Mouse (Mus musculus): ENCODE results near the gene Gins1. TPM values are rescaled to one million over a fixed set of nuclear protein-coding genes. Genes with fewer than 3 reads are reported as not detected.
A peak's percentile ranks its signal among the peaks of the same experiment; 100 is the strongest.
"Not testable (repeated sequence)": the region's sequence is repeated elsewhere in the genome, so short reads cannot be mapped to it uniquely, and the experiment has no call there.

Gene Gins1
- total RNA-seq (2021) (1 to 10 TPM; 1.5 to 2.7 TPM), polyA plus RNA-seq (2012; rRNA removed) (0.65 and 0.70 TPM in 2 replicates)
- long read RNA-seq = 0 reads

DNA sequence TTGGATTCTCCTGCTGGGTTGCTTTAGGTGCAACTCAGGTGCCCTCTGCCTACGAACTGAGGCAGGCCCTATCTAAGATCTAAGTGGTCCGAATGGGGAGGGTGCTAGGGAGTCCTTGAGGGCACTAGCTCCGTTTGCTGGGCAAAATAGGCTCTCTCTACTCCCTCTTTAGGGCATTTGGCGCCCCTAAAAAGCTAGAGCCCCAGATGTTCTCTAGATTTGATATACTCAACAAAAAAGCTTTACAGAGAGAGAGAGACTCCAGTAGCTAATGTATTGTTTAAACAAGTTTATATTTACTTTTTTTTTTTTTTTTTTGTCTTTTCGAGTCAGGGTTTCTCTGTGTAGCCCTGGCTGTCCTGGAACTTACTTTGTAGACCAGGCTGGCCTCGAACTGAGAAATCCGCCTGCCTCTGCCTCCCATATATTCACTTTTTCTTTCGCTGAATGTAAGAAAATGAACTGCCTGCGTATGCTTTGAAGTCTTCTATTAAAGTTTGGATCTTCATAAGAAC is at the start of gene Gins1:
Gene Gins1 (plus strand): TSS at position 465 of the 515 bp plus-strand sequence.
- DNase-seq = no peak

- no peak for DNase-seq
Observed at GRCm38 (mm10) chr2:150858724-150859487, 46.3 kb upstream of the Gins1 start.

- DNase-seq = no peak
Observed at GRCm38 (mm10) chr2:150859709-150860470, 45.3 kb upstream of the Gins1 start.

- no peak for DNase-seq
Observed at GRCm38 (mm10) chr2:150861128-150861527, 44.1 kb upstream of the Gins1 start.

DNA sequence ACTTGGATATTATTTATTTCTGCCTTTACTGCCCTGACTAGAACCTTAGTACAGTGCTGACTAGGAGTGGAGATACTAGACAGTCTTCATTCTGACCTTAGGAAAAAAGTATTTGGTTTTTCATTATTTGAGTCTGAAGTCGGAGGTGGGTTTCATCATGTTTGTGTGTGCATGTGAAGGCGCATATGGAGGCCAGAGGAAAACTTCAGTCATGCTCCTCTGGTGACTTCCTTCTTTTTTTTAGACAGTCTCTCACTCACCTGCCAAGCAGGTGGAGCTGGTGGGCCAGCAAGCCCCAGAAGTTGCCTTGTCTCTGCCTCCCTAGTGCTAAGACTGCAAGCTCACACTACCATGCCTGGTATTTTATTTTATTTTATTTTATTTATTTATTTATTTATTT is 38.2 kb upstream of the Gins1 start:
- DNase-seq = no peak

DNA sequence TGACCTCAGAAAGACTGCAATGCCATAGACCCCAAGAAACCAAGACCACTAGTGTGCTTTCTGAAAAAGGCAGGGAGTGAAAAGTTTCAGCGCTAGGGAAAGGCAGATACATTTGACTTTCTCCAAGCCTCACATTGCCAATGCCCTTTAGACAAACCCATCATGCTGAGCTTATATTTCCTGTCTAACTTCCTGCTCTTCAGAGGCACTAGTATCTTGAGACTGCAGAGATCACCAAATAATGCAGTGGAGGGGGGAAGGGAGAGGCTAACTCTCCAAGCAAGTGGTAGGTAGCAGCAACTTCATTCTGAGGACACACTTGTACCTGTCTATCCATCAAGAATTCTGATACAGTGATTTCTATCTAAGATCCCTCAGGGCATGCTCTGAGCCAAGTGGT is 35.8 kb upstream of the Gins1 start:
- DNase-seq = no peak

- no peak for DNase-seq
Observed at GRCm38 (mm10) chr2:150874508-150874907, 30.7 kb upstream of the Gins1 start.

GRCm38 (mm10) chr2:150875226-150875625 is 30.0 kb upstream of the Gins1 start:
- no peak for DNase-seq

GRCm38 (mm10) chr2:150877561-150877960 is 27.6 kb upstream of the Gins1 start:
- no peak for DNase-seq

DNA sequence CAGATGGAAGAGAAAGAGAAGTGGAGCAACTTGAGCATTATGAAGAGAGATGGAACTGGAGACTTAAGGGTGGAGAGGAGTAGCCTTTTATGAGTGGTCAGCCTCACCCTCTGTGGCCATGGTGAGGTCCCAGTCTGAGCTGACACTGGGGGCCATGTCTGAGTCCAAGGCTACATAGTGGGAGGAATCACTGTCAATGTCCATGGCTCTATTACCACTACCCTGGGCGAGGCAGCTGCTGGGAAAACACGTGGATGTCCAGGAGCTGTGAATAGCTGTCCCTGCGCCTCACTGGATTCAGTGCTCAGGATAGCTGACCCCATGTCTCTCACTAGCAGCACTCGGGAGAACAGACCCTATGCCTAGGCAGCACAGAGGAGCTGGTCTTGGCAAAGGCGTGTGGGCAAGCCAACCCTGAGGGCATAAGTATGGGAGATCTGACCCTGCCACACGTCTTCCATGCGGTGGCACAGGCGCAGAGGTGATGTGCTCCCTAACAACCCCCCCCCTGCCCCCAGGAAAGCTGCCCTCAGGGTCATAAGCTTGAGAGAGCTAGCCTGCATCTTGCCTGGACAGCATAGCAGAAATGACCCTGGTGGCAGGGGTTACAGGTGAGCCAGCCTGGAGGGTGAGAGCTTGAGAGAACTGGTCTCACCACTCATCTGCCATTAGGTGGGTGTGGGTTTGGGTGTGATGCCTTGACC is 21.0 kb upstream of the Gins1 start:
- no peak for DNase-seq

- no peak for DNase-seq
Observed at GRCm38 (mm10) chr2:150884779-150885110, 20.5 kb upstream of the Gins1 start.

- no peak for DNase-seq
Observed at GRCm38 (mm10) chr2:150885814-150886213, 19.4 kb upstream of the Gins1 start.

DNA sequence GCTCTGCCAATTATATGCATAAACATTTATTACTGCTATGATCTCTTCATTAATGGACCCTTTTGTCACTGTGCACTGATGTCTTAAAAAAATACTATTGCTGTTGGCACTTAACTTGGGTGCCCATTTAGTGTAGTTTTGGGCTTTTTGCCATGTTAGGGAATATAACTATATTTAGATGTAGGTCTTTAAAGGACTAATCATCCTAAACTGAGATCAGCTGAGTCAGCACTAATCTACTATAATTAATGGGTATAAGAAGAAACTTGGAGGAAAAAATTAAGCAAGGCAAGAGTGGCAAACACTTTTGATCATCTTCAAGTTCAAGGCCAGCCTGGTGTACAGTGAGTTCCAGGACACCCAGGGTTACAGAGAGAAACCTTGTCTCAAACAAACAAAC is 18.9 kb upstream of the Gins1 start:
- DNase-seq = no peak

DNA sequence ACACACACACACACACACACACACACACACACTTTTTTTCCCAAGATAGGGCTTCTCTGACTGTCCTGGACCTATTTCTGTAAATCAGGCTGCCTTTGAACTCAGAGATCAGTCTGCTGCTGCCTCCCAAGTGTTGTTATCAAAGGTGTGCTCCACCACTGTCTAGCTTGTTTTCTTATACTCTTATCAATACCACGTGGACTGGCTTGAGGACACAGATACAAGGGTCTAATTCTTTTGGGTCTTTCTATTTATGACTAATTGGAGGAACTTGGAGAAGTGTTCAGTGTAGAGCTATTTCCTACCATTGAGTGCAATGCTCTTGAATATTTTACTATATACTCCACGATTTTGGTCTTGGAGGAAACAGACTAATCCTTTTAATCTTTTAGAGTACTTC is 17.8 kb upstream of the Gins1 start:
- no peak for DNase-seq

GRCm38 (mm10) chr2:150894617-150895267 is 10.5 kb upstream of the Gins1 start:
- DNase-seq = no peak

- no peak for DNase-seq
Observed at GRCm38 (mm10) chr2:150895691-150896252, 9.4 kb upstream of the Gins1 start.

- no peak for DNase-seq
Observed at GRCm38 (mm10) chr2:150900341-150900740, 4.9 kb upstream of the Gins1 start.

DNA sequence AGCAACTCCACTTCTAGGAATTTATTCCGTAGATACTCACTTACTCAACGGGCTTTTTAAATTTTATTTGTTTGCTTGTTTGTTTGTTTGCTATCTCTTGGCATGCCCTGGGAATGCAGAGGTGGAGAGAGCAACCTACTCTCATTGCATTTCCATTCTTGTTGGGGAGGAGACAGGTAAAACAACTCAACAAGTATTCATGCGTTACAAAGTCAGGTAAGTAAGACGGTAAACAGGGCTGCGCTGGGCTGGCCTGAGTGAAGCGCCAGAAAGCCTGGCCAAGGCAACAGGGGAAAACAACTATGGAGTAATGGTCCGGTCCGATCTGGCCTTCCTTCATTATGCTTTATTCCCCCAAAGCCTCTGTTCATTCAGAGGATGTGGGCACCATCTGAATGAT is 2.9 kb upstream of the Gins1 start:
- no peak for DNase-seq

DNA sequence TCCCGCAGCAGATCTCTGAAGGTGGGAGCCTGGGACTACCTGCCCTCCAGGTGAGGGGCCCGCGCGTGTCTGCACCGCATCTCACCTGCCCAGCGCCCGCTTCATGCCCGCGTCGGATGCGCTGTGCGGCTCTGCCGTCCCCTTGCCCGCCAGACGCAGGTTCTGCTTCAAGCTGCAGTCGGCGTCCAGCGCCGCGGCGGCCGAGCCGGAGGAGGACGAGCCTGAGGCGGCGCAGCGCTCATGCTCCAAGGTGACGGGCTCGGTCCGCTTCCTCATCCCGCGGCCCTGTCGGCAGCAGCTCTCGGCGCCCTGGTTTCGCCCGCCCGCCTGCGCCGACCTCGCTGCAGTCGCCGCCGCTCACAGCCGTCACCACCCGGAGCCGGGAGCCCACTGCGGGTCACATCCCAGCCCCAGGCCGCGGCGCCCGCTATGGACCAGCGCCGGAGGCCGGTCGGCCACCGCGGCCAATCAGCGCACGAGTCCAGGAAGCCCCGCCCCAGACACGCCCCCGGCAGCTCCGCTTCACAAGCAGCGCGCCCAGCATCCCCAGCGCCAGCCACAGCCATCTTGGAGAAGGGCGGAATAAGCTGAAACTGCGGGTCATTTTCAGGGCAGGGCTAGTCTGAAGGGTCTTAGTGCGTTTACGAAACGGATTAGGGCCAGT is 796 bp upstream of the Gins1 start, which contains the start of gene Abhd12:
Gene Abhd12 (minus strand): TSS at position 470 of the 664 bp plus-strand sequence.
- peak; percentile 99 for DNase-seq

DNA sequence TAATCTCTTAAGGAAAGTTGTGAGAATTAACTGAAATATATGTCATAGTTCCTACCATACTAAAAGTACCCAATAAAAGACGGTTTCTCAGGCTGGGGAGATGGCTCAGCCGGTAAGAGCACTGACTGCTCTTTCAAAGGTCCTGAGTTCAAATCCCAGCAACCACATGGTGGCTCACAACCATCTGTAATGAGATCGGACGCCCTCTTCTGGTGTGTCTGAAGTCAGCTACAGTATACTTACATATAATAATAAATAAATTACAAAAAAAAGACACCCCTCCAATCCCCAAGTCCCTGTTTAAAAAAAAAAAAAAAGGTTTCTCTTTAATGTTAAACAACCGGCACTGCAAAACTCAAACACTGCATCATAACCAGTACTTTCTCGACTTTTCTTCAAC is 3.7 kb downstream of the Gins1 start:
- DNase-seq = not testable (repeated sequence)

- peak; percentile 97 for DNase-seq
Observed at GRCm38 (mm10) chr2:150909429-150910039, 4.3 kb downstream of the Gins1 start.
